In the genomic region with DNA sequence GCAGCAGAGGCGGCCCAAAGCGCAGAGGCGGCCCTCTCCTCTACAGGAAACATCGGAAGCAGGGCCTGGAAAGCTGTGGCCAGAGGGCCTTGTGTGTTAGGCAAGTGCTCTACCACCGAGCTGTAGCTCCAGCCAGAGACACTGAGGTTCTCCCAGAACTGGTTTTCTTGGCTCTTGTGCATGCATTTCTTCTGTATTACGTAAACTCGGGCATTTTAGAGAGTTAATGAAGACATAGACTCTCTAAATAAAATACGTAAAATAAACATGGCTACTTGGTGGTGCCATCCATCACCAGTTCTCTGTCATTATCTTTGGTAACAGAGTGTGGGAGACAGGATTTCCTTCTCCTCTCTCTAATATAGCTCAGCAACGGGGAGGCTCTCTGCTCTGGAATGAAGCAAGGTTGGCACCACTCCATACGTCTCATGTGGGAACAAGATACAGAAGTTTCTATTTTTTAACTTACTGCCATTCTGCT, we compare ENCODE assay signal across 8 mouse cellular contexts. TPM values are rescaled to one million over a fixed set of nuclear protein-coding genes. Genes with fewer than 3 reads are reported as not detected.
DNase-seq lines count a peak whose midpoint lies in the region; ATAC-seq lines count a peak whose summit lies in the region.
"Had no signal": no experiment of that assay in that cellular context is flagged by ENCODE, and none has a peak within 500 bp of the region (broad histone marks: within the 10 kb centered on the region; RNA-seq: fewer than 3 reads in every experiment).

No protein-coding gene starts in this region.

- no peak overlapping the region for H3K4me2 ChIP-seq in neural tube, embryonic 13.5 days
- peak overlapping the region; percentile 42 for H3K4me2 ChIP-seq in heart, embryonic 11.5 days
- no peak overlapping the region for H3K4me2 ChIP-seq in stomach, embryonic 14.5 days (replicated peaks; ENCODE audit: low read depth, low read length)

- no peaks in the 10 kb centered on the region for H3K4me1 ChIP-seq in neural tube, embryonic 13.5 days (replicated peaks)
- H3K4me1 ChIP-seq in heart, embryonic 11.5 days (ENCODE audit: control insufficient read depth, insufficient read depth, low read length) = peaks cover 32% of the 10 kb centered on the region
- H3K4me1 ChIP-seq in stomach, embryonic 14.5 days (ENCODE audit: control insufficient read depth, insufficient read depth, low read length) = no peaks in the 10 kb centered on the region

- H3K27ac ChIP-seq in neural tube, embryonic 13.5 days (replicated peaks) = no peak overlapping the region
- H3K27ac ChIP-seq in heart, embryonic 11.5 days (ENCODE audit: low read depth, low read length) = peak overlapping the region; percentile 87
- H3K27ac ChIP-seq in stomach, embryonic 14.5 days (ENCODE audit: low read length) = peak overlapping the region; percentile 66; the same call in 1 of the 2 replicates

- H3K9me3 ChIP-seq in neural tube, embryonic 13.5 days = no peaks in the 10 kb centered on the region
- H3K9me3 ChIP-seq in heart, embryonic 11.5 days (replicated peaks; ENCODE audit: control insufficient read depth, low read length) = no peaks in the 10 kb centered on the region
- no peaks in the 10 kb centered on the region for H3K9me3 ChIP-seq in stomach, embryonic 14.5 days (ENCODE audit: control insufficient read depth, low read depth, low read length)

- no peak overlapping the region for H3K4me3 ChIP-seq in neural tube, embryonic 13.5 days
- no peak overlapping the region for H3K4me3 ChIP-seq in heart, embryonic 11.5 days (ENCODE audit: low read depth, low read length)
- no peak overlapping the region for H3K4me3 ChIP-seq in stomach, embryonic 14.5 days (ENCODE audit: low read depth, low read length)

- no peak for DNase-seq in neural tube, embryonic 10.5 days (ENCODE audit: extremely low spot score, low spot score)
- peak; percentile 17 to 22 for DNase-seq in left cerebral cortex, postnatal 36 days (ENCODE audit: low spot score in 2 of 2)
- DNase-seq in B cell, adult 2 months = no peak
- no peak for DNase-seq in thymus, postnatal 0 days (ENCODE audit: low spot score)

- no peaks in the 10 kb centered on the region for H3K27me3 ChIP-seq in neural tube, embryonic 13.5 days
- H3K27me3 ChIP-seq in heart, embryonic 11.5 days (ENCODE audit: control insufficient read depth, insufficient read depth, low read length) = no peaks in the 10 kb centered on the region
- H3K27me3 ChIP-seq in stomach, embryonic 14.5 days (ENCODE audit: control insufficient read depth, insufficient read depth, low read length) = no peaks in the 10 kb centered on the region

- intact Hi-C loops in left cerebral cortex, postnatal 36 days (cut with DNase I) = loop anchor here (5.0 kb wide), 1 partner anchor 54 kb away; a partner anchor contains a TSS

- peak; percentile 40; the same call in 1 of the 2 replicates for ATAC-seq in neural tube, embryonic 13.5 days (ENCODE audit: low read depth)
- ATAC-seq in heart, embryonic 11.5 days (replicated peaks; ENCODE audit: insufficient number of reproducible peaks, low FRiP score, low TSS enrichment) = 0 out of 2 replicates have a peak, but pooled peaks have one; percentile 63
- ATAC-seq in stomach, embryonic 14.5 days (ENCODE audit: insufficient number of reproducible peaks, insufficient read depth, low FRiP score, low read depth) = peak; percentile 72; the same call in 1 of the 2 replicates

- 74% methylated on average over 10 of the region's 10 CpGs for WGBS in neural tube, embryonic 13.5 days
- WGBS in heart, embryonic 11.5 days (ENCODE audit: insufficient replicate concordance) = 55% methylated on average over 10 of the region's 10 CpGs
- WGBS in stomach, embryonic 14.5 days = 42% methylated on average over 10 of the region's 10 CpGs

- no peaks in the 10 kb centered on the region for H3K36me3 ChIP-seq in neural tube, embryonic 13.5 days
- no peaks in the 10 kb centered on the region for H3K36me3 ChIP-seq in heart, embryonic 11.5 days (ENCODE audit: control insufficient read depth, insufficient read depth, low read length)
- no peaks in the 10 kb centered on the region for H3K36me3 ChIP-seq in stomach, embryonic 14.5 days (ENCODE audit: control insufficient read depth, insufficient read depth, low read length)

- H3K9ac ChIP-seq in neural tube, embryonic 13.5 days = no peak overlapping the region
- H3K9ac ChIP-seq in heart, embryonic 11.5 days (ENCODE audit: low read depth, low read length) = no peak overlapping the region
- no peak overlapping the region for H3K9ac ChIP-seq in stomach, embryonic 14.5 days (replicated peaks; ENCODE audit: low read depth, low read length)

RNA-seq across cellular contexts. Expression of a gene that starts 46.3 kb away (rescaled TPM):
- 3.7 and 4.1 TPM in 2 replicates for polyA plus RNA-seq in neural tube, embryonic 13.5 days (2015; fragmentation: Nextera tagmentation; extraction: Ambion mirVana)
- polyA plus RNA-seq in heart, embryonic 11.5 days (2014; fragmentation: Nextera tagmentation; extraction: Ambion mirVana) = 17.5 and 19.0 TPM in 2 replicates
- total RNA-seq in left cerebral cortex, postnatal 36 days (2021) = 1 to 10 TPM; 1.8 to 2.7 TPM
- 0.78 and 0.83 TPM in 2 replicates for polyA plus RNA-seq in stomach, embryonic 14.5 days (2014; fragmentation: Nextera tagmentation; extraction: Ambion mirVana)
- polyA plus RNA-seq in thymus, postnatal 0 days (2015; fragmentation: Nextera tagmentation; extraction: Ambion mirVana) = 0.36 and 0.48 TPM in 2 replicates
- total RNA-seq: neutrophil, adult 5-6 weeks had no signal

RNA-seq across cellular contexts. Expression of a gene that starts 54.6 kb away (rescaled TPM):
- polyA plus RNA-seq in neural tube, embryonic 13.5 days (2015; fragmentation: Nextera tagmentation; extraction: Ambion mirVana) = not detected in 2 replicates
- not detected in 2 replicates for polyA plus RNA-seq in heart, embryonic 11.5 days (2014; fragmentation: Nextera tagmentation; extraction: Ambion mirVana)
- not detected for total RNA-seq in left cerebral cortex, postnatal 36 days (2021)
- not detected in 2 replicates for polyA plus RNA-seq in stomach, embryonic 14.5 days (2014; fragmentation: Nextera tagmentation; extraction: Ambion mirVana)
- not detected in 2 replicates for polyA plus RNA-seq in thymus, postnatal 0 days (2015; fragmentation: Nextera tagmentation; extraction: Ambion mirVana)
- total RNA-seq: neutrophil, adult 5-6 weeks had no signal

Comparison
In these comparisons a context has a peak if more than half of its experiments do, and no peak if none do; other contexts are left out.
1. DNase-seq: peak in left cerebral cortex, postnatal 36 days (2 of 2); none in neural tube, embryonic 10.5 days (single experiment), B cell, adult 2 months (0 of 2) and thymus, postnatal 0 days (single experiment).
2. Peak in every context shown above with its lines, with median percentiles within 50 percentile points of each other: ATAC-seq.